Mouse (Mus musculus): ENCODE data around the gene Fuk.

- TF ChIP-seq CTCF (IDR thresholded peaks at IDR 0.05; ENCODE audit: extremely low read depth, insufficient read depth, insufficient read length, insufficient replicate concordance) (peak; percentile 49; the same call in 1 of the 2 replicates), POLR2A (IDR thresholded peaks at IDR 0.05; ENCODE audit: low read depth, low read length) (no peak)
Measured at GRCm38 (mm10) chr8:110859651-110860501, 42.4 kb downstream of the Fuk start.

Measured in spleen, adult 2 months (tissue).